Mouse (Mus musculus) C2C12 (cell line): ENCODE results near the gene Espn. TPM values are rescaled to one million over a fixed set of nuclear protein-coding genes. Genes with fewer than 3 reads are reported as not detected.
A peak's percentile ranks its signal among the peaks of the same experiment; 100 is the strongest.

Source experiments
- H3K27me3 ChIP-seq: one replicate; pipeline ENCODE4 v1.6.1; 2011; ENCODE audit not compliant: control insufficient read depth, insufficient read depth, insufficient read length
- H3K36me3 ChIP-seq: one replicate; pipeline ENCODE4 v1.6.1; 2011; ENCODE audit not compliant: control insufficient read depth, insufficient read depth
- H3K4me3 ChIP-seq: one replicate; pipeline ENCODE4 v1.5.1; 2011; ENCODE audit warnings: mild to moderate bottlenecking, control low read depth; ENCODE audit not compliant: poor library complexity, insufficient read depth, severe bottlenecking
- H3K79me2 ChIP-seq: one replicate; pipeline ENCODE4 v1.6.1; 2011; ENCODE audit not compliant: control insufficient read depth, insufficient read depth
- H3K79me3 ChIP-seq: one replicate; pipeline ENCODE4 v1.6.1; 2011; ENCODE audit warnings: low read depth, control low read depth
- H3ac ChIP-seq: one replicate; pipeline ENCODE3; 2011; ENCODE audit warnings: low read depth; ENCODE audit not compliant: control insufficient read depth, insufficient read length
- CEBPB ChIP-seq: IDR thresholded peaks from one replicate; pipeline ENCODE4 v1.6.1; 2011; ENCODE audit warnings: low read depth, mild to moderate bottlenecking, control low read depth, moderate library complexity
- CTCF ChIP-seq: IDR thresholded peaks from one replicate; pipeline ENCODE4 v1.5.1; 2011; ENCODE audit not compliant: control insufficient read depth, insufficient read depth, insufficient read length
- FOSL1 ChIP-seq: IDR thresholded peaks from one replicate; pipeline ENCODE4 v1.8.0; 2011; ENCODE audit warnings: mild to moderate bottlenecking, low read length; ENCODE audit not compliant: poor library complexity, insufficient read depth, severe bottlenecking
- MAX ChIP-seq: IDR thresholded peaks from one replicate; pipeline ENCODE4 v1.6.1; 2011; ENCODE audit warnings: mild to moderate bottlenecking, control low read depth
- MYOD1 ChIP-seq: IDR thresholded peaks from one replicate; pipeline ENCODE4 v1.6.1; 2011; ENCODE audit warnings: low read depth; ENCODE audit not compliant: control insufficient read depth, insufficient read length
- MYOG ChIP-seq: IDR thresholded peaks from one replicate; pipeline ENCODE4 v1.6.1; 2011; ENCODE audit not compliant: control insufficient read depth, insufficient read length; ENCODE audit errors: extremely low read depth
- USF1 ChIP-seq: IDR thresholded peaks from one replicate; pipeline ENCODE4 v1.6.1; 2011; ENCODE audit warnings: low read depth, mild to moderate bottlenecking, control low read depth, moderate library complexity
- polyA plus RNA-seq: library from polyadenylated mRNA; unstranded; fragments of >200 nt; fragmentation: generic; extraction: Trizol; gene quantifications from one replicate; pipeline ENCODE4 v1.2.1, GENCODE M21; 2012; ENCODE audit warnings: missing spikeins

Espn gene
- polyA plus RNA-seq, 1 experiment: 0.97 TPM

GRCm38 (mm10) chr4:152083611-152084220 lies 68.5 kb downstream of the Espn start:
- no peaks in the 10 kb centered on the region for H3K36me3 ChIP-seq
- H3ac ChIP-seq: no peak overlapping the region
- no peaks in the 10 kb centered on the region for H3K27me3 ChIP-seq
- no peak overlapping the region for H3K4me3 ChIP-seq
- H3K79me3 ChIP-seq: no peaks in the 10 kb centered on the region
- peaks cover 11% of the 10 kb centered on the region for H3K79me2 ChIP-seq
- TF ChIP-seq CTCF: no peak
- no peak for TF ChIP-seq USF1
- TF ChIP-seq CEBPB: no peak
- no peak for TF ChIP-seq MYOD1
- TF ChIP-seq FOSL1: no peak
- no peak for TF ChIP-seq MYOG
- no peak for TF ChIP-seq MAX

DNA sequence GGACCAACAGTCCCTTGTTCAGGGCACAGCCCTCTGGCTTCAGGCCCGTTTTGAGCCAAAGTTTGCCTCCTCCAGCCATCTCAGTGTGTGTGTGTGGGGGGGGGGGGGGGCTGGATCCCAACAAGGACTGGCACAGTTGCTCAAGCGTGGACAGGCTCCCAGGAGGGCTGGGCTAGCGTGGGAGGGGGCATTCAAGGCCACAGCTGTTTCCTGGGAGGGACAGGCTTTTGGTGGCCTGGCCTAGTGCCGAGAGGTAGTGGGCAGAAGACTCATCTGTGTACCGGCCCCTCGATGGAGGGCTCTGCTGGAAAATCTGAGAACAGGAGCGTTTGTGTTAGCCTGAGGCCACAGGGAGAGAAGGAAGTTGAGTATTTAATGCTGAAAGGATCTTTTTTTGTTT lies 72.2 kb downstream of the Espn start:
- Histone ChIP-seq H3K4me3 (no peak overlapping the region), H3K36me3 (no peaks in the 10 kb centered on the region), H3ac (no peak overlapping the region), H3K79me3 (no peaks in the 10 kb centered on the region), H3K79me2 (no peaks in the 10 kb centered on the region), H3K27me3 (no peaks in the 10 kb centered on the region)
- TF ChIP-seq FOSL1: no peak
- TF ChIP-seq CTCF: no peak
- no peak for TF ChIP-seq USF1
- TF ChIP-seq MYOD1: peak; percentile 30

- Histone ChIP-seq H3ac (no peak overlapping the region), H3K27me3 (no peaks in the 10 kb centered on the region), H3K79me2 (no peaks in the 10 kb centered on the region), H3K79me3 (no peaks in the 10 kb centered on the region), H3K4me3 (no peak overlapping the region), H3K36me3 (no peaks in the 10 kb centered on the region)
- TF ChIP-seq CEBPB: no peak
- no peak for TF ChIP-seq MYOG
- no peak for TF ChIP-seq MAX
- no peak for TF ChIP-seq USF1
- TF ChIP-seq MYOD1: no peak
- no peak for TF ChIP-seq FOSL1
- TF ChIP-seq CTCF: no peak
Measured at GRCm38 (mm10) chr4:152079261-152079660, 72.9 kb downstream of the Espn start.

DNA sequence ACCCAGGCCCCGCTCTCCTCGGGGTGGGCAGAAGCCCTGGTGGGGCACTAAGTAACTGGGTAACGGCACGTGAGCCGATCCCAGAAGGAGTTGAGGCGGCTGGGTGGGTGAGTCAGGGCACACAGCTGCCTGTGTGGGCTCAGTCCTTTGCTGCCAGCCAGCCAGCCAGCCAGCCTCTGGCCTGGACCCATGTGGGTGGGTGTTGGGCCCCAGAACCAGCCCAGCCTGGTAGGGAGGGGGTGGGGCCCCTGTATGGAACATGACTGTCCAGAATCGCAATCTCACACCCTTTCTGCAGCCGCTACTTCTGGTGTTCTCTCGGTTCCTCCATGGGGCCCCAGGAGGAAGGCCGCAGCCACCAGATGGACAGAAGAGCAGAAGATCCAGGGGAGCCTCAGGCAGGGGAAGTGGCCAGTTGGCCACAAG lies 74.1 kb downstream of the Espn start:
- peak; percentile 79 for TF ChIP-seq MYOD1
- no peak for TF ChIP-seq FOSL1
- no peak for TF ChIP-seq MAX
- peak; percentile 64 for TF ChIP-seq USF1
- TF ChIP-seq MYOG: no peak
- no peak for TF ChIP-seq CEBPB
- TF ChIP-seq CTCF: no peak

DNA sequence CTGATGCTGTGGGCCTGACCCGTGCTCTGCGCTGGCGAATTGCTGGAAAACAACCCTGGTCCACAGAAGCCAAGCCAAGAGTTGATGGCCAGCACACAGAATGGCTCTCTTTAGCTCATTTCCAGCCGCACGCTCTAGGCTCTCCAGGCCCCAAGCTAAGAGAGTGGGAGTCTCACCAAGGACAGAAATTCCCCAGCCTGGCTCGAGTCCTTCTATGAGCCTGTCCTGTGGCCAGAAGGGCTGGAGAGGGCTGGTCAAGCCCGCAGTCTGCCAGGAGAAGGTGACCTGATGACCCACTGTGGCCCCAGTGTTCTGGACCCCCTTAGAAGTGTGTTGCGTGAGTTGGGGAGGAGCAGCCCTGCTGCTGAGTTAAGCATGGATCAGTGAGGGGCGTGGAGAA lies 75.0 kb downstream of the Espn start:
- no peaks in the 10 kb centered on the region for H3K27me3 ChIP-seq
- no peak for TF ChIP-seq FOSL1
- TF ChIP-seq MYOD1: no peak
- TF ChIP-seq MYOG: no peak
- no peak for TF ChIP-seq USF1
- no peak for TF ChIP-seq CTCF
- TF ChIP-seq CEBPB: no peak
- TF ChIP-seq MAX: no peak
- H3K36me3 ChIP-seq: no peaks in the 10 kb centered on the region
- H3K79me2 ChIP-seq: no peaks in the 10 kb centered on the region
- no peaks in the 10 kb centered on the region for H3K79me3 ChIP-seq
- H3ac ChIP-seq: no peak overlapping the region
- no peak overlapping the region for H3K4me3 ChIP-seq

More for the DNA sequence above, 74.1 kb downstream of the Espn start:
- Histone ChIP-seq H3K79me3 (no peaks in the 10 kb centered on the region), H3K4me3 (no peak overlapping the region), H3ac (peak overlapping the region; percentile 20), H3K27me3 (no peaks in the 10 kb centered on the region), H3K36me3 (no peaks in the 10 kb centered on the region), H3K79me2 (no peaks in the 10 kb centered on the region)

DNA sequence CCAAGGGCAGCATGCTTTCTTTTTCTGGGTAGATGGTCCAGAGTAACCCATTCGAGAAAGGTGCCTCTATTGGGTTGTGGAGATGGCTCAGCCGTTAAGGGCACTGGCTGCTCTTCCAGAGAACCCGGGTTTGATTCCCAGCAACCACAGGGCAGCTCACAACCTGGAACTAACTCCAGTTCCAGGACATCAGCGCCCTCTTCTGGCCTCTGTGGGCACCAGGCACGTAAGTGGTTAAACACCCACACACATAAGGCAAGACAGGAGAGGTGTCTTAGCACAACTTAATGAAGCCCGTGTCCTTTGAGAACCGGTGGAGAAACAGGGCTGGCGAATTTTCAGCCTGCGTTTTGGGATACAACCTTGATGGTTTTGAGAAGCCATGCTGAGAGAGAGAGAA lies 77.6 kb downstream of the Espn start:
- Histone ChIP-seq H3ac (no peak overlapping the region), H3K4me3 (no peak overlapping the region), H3K27me3 (no peaks in the 10 kb centered on the region), H3K79me3 (no peaks in the 10 kb centered on the region), H3K79me2 (no peaks in the 10 kb centered on the region), H3K36me3 (no peaks in the 10 kb centered on the region)
- TF ChIP-seq MAX (no peak), CTCF (no peak), CEBPB (no peak), MYOD1 (no peak), MYOG (no peak), FOSL1 (no peak), USF1 (no peak)
